Mouse (Mus musculus) ovary, postnatal 10 days (tissue): Measurements from ENCODE around the gene Gm8020.
"Not testable (repeated sequence)": the region's sequence is repeated elsewhere in the genome, so short reads cannot be mapped to it uniquely, and the experiment has no call there.

ENCODE experiments used
- DNase-seq: peaks from one replicate; pipeline ENCODE4 v3.0.0; 2022; ENCODE audit warnings: low spot score

The Gm8020 gene

DNA sequence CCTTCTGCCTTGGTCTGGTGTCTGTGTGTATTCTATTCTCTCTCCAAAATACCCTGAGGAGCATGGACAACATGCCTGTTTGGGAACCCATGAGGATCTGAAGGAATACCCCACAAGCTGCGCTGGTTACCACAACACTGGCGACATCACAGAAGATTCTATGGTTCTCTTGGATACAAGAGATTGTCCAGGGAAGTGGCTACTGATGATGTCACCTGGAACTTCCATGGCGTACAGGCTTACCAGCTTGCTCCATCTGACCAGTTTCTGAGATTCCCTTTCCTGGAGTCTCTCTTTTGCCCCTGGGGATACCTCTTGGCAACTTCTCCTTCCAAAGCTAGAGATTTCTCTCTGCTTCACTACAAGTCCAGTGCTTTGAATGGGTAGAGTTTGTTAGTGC, at the start of gene Gm8020:
TSS of gene Gm8020 (minus strand) at position 101 of the 400 bp plus-strand sequence.
- not testable (repeated sequence) for DNase-seq

DNA sequence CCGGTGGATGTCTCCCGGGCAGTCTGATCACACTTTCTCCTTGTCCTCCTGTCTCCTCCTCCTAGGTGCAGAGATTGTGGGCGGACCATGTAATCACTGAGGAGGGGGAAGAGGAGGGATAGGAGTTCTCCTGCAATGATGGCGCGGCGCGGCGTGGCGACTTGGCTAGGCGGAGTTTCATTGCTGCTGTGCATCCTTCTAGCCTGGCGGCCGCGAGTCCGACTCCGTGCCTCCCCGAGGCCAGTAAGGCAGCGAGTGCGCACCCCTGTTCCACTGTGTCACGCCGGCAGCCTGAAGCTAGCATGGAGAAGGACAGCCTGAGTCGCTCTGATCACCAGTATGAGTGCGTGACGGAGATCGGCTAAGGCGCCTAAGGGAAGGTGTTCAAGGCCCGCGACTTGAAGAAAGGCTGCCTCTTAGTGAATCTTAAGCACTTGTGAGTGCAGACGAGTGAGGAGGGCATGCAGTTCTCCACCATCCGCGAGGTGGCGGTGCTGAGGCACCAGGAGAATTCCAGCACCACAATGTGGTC, 41.1 kb upstream of the Gm8020 start:
- peak; percentile 52 for DNase-seq

DNA sequence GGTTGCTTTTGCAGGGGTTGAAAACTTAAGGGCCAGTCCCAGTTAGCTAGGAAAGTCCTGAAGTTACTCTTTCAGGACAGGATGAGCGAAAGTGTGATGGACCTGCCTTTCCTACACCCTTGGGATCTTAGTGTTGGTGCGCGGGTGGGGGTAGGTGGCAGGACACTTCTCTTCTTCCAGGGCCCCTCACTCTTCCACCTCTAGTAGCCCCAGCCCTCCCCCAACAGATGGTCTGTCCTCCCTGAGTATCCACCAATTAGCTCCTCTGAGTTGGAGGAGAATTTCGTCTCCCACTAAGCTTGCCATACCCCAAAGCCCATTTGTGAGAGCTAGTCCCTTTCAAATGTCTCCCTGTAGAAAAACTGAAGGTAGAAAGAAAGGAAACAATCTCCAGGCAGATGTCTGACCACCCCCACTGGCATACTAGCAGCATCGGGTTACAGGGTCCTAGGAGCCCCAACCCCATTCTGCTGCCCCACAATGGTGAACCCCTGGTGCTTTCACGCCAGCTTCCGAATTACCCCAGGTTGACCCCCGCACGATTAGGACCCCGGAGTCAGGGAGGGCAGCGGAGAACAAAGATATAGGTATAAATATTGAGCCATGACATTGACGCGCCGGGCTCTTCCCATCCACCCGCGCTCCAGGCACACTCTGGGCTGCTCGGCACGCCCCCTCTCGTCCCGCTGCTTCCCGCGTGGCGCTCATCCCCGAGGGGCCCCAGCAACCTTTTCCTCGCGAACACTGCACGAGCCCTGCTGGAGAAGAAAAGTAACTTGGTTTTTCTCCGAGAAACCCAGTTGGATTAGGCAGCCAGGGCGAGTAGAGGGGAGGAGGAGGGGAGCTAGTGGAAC, 40.4 kb upstream of the Gm8020 start:
- not testable (repeated sequence) for DNase-seq

DNA sequence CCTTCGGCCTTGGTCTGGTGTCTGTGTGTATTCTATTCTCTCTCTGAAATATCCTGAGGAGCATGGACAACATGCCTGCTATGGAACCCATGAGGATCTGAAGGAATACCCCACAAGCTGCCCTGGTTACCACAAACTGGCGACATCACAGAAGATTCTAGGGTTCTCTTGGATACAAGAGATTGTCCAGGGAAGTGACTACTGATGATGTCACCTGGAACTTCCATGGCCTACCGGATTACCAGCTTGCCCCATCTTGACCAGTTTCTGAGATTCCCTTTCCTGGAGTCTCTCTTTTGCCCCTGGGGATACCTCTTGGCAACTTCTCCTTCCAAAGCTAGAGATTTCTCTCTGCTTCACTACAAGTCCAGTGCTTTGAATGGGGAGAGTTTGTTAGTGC, 22.0 kb upstream of the Gm8020 start, which contains the start of gene Gm8024:
TSS of gene Gm8024 (minus strand) at position 101 of the 400 bp plus-strand sequence.
- not testable (repeated sequence) for DNase-seq

GRCm38 (mm10) chr14:42463581-42463980, 38.6 kb downstream of the Gm8020 start, which contains the start of gene Gm8011:
Gene Gm8011, plus strand, starts transcription at chr14:42463881.
- DNase-seq, result not testable (repeated sequence)
